Mouse (Mus musculus) erythroid progenitor cell, adult 5-6 weeks (primary cell): ENCODE results near the gene P2rx1. TPM values are rescaled to one million over a fixed set of nuclear protein-coding genes. Genes with fewer than 3 reads are reported as not detected.

Experiments
- ATAC-seq: replicated peaks from 2 replicates; pipeline ENCODE4 v1.8.0; 2016; ENCODE audit warnings: moderate number of reproducible peaks, mild to moderate bottlenecking, moderate TSS enrichment, inconsistent platforms; ENCODE audit not compliant: poor library complexity, low FRiP score, severe bottlenecking
- total RNA-seq, 2 experiments: library from RNA; stranded (forward) in 1 of 2; stranded (reverse) in 1 of 2; fragments of 150-400 nt in 1 of 2; fragments of 186-747, 209-891 nt in 1 of 2; gene quantifications; 2 replicates each; pipeline versions ENCODE4 v1.2.3 to v1.2.4; 2015 to 2017; ENCODE audit warnings: low replicate concordance in 2 of 2

P2rx1 gene
- total RNA-seq (2015; ENCODE audit: low replicate concordance) (1.1 and 3.4 TPM in 2 replicates), total RNA-seq (2017; ENCODE audit: low replicate concordance) (0.45 and 0.51 TPM in 2 replicates)

DNA sequence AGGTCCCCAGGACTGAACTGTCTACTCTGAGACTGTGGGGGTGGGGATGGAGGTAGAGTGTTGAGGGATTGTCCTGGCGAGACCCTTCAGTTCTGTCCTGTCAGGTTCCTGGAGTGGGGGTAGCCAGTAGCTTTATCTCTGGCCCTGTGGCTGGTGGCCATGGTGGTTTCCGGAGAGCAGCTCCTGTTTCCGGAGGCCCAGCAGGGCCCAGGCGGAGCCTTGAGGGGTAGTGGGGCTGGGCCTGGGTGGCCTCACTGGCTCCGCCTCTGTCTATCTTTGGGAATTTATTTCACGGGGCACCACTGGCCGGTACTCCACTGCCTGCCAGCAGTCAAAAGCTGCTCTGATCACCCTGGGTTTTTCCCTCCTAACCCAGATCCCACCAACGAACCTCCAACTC is at the start of gene P2rx1:
P2rx1 (plus strand) TSS at position 333 of the 400 bp plus-strand sequence.
- ATAC-seq = no peak

DNA sequence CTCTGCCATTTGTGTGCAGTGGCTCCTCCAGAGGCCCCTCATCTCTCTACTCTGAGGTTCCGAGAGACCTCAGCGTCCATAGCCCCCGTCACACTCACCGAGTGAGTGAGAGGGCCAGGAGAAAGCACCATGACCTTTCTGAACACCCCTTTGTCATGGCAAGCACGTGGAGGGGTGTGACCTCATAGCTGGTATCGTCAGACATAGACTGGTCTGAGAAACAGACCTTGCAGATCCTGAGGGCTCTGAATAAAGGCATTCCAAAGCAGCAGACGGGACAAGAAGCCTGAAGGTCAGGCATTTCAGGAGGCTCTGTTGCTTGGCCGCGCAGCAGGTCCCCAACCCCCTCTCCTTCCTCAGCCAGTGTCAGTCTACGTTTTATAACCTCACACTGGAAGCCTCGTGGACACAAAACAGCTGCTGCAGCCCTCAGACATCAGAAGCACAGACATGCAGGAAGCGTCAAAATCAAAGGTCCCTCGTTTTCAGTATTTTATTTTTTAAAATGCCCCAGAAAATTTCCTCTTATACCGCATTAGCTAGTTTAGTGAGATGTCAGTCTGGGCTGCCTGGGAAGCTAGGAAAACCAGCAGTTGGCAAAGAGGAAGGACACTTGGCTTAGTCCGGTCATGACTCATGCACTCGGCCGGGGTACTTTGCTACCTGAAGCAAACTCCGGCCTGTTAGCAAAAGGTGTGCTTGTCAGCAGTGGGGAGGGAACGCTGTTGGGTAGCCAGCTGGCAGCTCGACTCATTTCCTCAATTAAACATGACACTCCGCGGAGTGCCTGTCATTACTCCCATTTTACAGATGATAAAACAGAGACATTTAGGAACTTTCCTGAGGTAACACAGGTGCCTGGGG is 47.5 kb upstream of the P2rx1 start:
- ATAC-seq = no peak

DNA sequence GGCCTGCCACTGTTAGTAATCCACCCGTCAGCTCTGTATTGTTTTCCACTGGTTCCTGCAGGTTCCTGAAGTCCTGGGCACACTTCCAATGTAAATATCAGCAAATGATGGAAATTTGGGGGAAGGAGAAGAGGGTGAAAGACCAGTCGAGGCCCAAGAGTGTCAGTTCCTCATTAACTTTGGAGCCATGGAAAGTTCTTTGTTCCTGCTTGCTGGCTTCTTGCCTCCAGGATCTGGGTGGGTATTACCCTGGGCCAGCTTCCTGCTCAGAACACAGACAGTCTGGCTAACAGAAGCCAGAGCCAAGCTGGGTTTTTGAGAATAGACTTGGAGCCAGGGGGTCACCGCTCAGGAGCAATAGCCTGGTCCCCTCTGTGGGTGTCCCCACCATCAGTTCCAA is 46.7 kb upstream of the P2rx1 start:
- no peak for ATAC-seq

DNA sequence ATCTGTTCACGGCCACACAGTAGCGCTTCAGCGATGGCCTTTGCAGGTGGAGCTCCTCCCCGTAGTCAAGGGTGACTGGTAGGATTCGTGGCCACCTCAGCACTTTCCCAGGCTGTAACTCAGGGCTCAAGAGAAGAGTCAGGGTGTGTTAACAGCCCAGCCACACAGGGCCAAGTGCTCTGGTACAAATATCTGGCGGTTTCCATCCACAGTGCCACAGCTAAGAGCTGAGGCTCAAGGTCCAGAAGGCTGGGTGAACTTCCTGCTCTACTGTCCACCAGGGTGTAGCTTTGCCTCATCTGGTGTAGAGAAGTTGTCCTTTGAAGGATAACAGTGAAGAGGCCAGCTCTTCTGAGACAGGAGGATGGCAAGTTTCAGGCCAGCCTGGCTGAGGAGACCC is 46.2 kb upstream of the P2rx1 start:
- no peak for ATAC-seq

DNA sequence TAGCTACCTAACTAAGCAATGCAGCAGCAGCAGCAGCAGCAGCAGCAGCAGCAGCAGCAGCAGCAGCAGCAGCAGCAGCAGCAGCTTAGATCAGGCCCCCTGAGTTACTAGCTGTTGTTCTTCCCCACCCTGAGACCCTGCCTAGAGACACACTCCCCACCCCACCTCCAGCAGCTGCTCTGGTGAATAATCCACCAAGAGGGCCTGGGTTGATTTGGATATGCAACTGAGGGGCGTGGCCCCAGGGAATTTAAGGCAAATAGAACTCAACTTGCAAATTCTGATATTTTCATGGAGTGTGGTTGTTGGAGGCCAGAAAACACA is 45.8 kb upstream of the P2rx1 start:
- ATAC-seq = no peak

DNA sequence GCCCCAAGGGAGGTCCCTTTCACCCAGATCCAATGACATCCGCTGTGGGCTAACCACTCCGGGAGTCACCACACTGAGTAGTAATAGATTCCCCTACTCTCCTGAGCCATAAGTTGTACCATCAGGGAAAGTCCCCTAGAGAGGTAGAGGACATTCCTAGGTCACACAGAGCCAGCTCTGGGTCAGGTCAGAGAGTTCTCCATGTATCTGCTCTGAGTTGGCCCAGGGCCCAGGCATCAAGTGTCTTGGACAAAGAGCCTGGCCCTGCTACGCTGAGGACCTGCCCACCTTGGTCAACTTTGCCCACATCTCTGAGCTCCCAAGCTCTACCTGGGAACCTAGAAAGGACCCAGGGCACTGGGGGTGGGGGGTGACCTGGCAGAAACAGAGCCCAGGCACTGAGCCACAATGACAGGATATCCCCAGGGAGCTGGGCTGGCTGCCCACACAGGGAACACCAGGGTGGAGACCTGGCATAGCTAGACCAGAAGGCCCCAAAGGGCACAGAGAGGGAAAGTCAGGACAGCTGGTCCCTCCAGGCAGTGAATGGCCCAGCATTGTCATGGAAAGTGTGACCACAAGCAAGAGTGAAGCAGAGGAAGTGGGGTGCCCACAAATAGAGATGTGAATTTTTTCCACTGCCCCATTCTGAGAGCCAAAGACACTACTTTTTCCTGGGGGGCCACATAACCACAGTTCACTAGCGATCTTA is 45.3 kb upstream of the P2rx1 start:
- ATAC-seq = no peak

DNA sequence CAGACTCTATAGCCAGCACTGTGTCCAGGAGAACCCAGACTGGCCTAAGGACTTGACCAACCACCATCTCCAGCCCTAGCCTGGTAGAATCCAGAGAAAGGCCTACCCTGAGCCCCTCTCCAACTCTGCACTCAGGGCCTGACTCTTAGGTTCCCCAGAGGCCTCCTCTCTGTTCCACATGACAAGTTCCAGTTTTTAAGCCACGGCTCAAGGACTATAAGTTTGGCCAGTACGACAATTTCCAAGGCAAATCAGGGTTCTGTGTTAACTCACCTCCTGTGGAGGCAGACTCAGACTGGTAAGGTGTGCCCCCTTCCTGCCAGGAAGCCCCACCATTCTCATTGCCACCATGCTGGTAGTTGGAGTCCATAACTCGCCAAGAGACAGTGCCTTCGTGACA is 44.7 kb upstream of the P2rx1 start:
- ATAC-seq = no peak

DNA sequence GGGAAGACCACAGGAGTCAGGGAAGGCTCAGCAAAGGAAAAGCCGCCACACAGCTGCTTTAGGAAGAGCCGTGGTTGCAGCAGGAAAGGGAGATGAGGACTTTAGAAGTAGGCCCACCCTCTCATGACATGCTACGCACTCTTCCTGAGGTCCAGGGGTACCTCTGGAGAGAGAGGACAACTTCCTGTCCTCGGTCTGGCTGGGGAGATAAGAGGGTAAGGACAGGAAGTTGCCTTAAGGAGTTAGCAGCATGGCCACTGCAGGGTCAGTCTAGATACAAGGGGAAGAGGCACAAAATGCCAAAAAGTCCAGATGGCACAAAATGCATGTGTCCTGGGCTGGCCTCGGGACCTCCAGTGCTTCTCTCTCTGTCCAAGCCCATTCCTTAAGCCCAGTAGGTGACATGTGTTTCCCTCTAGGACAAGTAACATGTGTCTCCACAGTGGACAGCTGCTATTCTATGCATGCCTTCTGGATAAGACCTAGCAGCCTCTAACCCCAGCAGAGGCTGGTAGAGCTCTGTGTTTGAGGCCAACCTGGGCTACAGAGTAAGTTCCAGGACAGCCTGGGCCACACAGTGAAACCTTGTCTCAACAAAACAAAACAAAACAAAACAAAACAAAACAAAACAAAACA is 43.4 kb upstream of the P2rx1 start:
- no peak for ATAC-seq

DNA sequence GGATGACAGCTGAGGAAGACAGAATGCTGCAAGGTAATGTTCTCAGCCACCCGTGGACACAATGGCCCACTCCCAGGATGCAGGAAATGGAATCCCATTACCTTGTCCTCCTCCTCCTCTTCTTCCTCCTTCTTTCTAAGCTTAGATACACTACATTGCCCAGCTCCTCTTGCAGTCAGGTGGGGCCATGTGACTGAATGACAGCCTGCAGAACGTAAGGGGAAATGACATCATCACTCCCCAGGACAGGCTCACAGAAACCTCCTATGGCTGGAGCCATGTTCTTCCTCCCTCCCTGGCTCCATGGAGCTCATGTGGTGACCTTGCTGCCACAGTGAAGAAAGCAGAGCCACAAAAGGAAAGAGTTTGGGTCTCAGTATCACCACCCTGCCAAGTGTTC is 41.6 kb upstream of the P2rx1 start:
- no peak for ATAC-seq

DNA sequence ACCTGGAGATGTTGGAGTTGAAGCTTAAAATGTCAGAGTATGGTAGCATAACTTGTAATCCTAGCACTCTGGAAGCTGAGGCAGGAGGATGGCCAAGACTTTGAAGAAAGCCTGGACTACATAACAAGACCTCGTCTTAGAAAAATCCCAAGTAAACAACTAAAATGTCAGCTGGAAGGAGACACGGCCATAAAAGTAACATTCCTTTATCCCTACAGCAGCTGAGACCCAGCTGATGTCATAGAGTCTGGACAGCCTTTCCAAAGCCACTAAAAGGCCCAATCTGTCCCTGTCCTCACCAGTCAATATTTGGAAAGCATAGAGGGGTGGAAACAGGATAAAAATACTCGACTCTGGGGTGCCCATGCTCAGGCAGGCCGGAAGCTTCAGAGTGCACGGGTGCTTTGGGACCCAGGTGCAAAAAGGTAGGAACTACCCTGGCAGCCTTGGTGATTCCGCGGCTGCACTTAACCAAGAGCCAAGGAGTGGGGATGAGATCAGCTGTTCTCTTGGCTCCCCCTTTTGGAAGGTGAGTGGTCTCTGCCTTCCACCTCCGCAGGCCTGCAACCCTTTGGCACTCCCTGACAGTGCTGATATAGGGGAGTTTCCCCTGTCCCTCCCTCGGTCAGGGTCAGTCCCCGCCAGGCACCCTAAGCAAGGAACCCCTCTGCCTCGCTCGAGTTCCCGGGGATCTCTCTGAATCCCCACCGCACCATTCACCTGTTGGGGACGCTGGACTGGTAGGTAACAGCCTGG is 38.8 kb upstream of the P2rx1 start:
- no peak for ATAC-seq

DNA sequence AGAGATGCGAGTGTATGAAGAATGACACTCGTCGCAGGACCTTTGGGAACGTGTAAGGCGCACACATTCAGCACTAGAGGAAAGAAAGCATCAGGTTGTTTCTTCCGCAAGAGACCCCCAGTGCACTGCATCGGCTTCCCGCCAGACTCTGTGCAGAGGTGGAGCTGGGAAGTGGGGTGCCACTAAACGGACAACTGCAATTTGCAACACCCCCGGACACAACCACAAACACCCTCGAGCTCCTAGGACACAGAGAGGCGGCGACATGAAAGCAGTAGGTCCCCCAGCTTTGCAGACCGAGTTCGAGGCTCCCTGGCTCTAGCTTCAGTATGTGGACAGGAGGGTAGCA is 38.2 kb upstream of the P2rx1 start:
- no peak for ATAC-seq

DNA sequence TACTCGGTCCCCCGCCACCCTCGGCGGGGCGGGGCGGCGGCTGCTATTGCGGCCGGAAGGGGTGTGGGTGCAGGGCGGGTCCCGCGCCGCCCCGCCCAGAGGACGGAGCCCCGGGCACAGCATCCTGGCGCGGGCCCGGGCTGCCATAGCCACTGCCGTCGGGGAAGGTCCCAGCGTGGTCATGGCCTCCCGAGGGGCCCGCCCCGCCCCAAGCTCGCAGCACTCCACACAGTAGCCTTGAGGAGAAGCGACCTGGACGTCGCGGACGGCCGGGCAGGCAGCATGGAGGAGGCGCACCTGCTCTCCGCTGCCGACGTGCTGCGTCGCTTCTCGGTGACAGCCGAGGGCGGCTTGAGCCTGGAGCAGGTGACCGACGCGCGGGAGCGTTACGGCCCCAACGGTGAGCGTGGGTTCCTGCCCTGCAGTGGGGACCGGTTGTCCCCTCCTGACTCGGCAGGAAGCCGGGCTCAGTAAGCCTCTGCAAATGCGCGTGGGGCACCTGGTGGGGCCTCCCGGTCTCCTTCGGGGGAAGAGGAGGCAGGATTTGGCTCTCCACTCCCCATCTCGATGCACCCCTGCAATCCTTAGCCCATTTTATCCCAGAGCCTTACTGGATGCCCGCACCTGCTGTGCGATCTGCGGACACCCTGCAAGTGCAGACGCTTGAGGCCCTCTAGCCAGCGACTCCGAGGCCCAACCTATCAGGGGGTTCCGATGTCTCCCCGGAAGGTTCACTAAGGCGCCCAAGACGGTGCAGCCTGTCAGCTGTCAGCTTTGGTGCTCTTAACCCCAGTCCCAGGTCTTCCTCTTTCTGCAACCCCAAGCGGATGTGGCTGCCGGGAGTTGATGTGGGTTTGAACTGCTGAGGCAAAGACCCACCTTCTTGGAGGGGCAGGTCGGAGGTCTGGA is 37.6 kb upstream of the P2rx1 start, which contains the start of gene Atp2a3:
Atp2a3 (plus strand) TSS at position 98 of the 909 bp plus-strand sequence.
- ATAC-seq = no peak

DNA sequence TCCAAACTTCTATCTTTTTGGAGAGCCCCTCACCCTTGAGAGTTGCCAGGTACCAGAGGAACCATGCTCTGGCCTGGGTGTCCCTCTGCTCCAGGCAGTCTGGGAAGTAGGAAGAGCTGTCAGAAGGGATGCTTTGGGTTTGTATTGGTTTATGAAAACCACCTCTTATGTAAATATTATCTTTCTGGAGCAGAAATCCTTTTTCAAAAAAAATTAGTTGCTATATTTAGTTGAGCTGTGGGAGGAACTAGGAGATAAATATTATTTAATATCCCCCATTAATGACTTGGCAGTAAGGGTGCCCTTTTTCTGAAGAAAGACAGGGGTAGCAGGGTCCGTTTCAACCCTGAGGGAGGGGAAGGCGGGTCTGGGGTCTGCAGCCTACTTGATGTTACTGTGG is 36.5 kb upstream of the P2rx1 start:
- no peak for ATAC-seq

DNA sequence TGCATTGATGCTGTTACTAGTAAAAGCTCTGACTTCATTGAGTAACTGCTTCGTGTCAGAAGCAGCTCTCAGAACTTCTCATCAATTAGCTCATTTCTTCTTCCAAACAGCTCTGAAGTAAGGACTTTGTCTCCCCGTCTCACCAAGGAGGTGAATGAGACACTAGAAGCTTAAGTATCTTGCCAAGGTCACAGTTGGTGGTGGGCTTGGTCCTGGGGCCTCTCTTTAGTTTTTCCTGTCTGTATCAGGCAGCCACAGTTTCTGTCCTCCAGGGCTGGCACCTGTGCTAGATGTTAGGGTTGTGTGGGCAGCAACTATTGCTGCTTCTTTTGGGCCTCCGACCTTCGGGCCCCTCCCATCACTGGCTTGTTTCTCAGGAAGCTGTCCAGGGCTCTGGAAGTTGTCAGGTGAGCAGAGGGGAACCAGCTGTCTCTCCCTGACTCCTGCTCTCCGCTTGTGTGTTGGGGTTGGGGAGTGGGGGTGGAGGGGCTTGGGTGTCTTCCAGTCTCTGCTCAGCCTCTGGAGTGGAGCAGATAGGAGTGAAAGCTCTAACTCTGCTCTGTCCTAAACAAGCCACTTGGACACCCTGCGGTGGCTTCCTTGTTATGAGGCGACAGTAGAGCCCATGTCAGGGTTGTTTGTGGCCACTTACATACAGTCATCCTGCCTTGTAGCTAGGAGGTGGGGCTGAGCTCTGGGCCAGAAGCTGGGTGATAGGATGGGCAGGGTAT is 35.7 kb upstream of the P2rx1 start:
- no peak for ATAC-seq

DNA sequence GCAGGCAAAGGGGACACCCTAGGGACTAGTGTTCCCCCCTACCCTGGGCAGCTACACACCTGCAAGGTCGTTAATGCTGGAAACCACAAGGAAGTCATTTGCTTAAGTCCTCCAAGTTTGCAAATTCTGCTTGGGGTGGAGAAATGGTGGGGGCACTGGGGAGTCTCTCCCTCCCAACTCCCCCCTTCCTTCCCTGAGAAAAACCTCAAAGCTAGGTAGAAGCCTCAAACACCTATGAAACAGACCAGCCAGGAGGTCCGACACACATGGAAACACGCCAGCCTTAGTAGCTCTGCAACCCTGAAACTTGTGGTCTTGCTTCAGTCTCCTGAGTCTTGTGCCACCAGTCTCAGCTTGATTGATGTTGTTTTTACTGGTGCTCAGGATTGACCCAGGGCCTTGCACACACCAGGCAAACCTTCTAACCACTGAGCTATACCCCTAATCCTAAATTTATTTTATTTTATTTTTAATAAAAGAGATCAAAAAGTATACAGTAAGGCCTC is 35.1 kb upstream of the P2rx1 start:
- ATAC-seq = no peak

DNA sequence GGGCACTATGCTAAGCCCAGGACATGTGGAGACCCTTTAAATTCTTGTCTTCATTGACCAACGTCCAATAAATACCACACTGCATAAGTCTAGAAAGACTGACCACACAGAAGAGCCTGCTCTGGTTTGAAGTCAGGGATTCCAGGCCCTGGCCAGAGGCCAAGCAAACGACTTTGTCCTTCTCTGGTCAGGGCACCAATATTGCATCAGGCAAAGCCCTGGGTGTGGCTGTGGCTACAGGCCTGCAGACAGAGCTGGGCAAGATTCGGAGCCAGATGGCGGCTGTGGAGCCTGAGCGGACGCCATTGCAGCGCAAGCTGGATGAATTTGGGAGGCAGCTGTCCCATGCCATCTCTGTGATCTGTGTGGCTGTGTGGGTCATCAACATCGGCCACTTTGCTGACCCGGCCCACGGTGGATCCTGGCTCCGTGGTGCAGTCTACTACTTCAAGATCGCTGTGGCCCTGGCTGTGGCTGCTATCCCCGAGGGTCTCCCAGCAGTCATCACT is 23.9 kb upstream of the P2rx1 start:
- no peak for ATAC-seq

DNA sequence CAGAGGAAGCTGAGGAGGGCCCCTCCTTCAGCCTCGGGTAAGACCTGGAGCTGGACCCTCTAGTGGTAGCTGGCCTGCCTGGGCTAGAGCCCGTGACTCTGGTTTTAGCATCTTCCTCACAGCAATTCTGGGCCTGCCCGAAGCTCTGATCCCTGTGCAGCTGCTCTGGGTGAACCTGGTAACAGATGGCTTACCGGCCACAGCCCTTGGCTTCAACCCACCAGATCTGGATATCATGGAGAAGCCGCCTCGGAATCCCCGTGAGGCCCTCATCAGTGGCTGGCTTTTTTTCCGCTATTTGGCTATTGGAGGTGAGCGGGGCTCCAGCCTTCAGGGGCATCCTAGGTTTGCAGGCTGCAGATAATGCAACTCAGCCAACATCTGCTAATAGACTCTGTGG is 16.4 kb upstream of the P2rx1 start:
- no peak for ATAC-seq

DNA sequence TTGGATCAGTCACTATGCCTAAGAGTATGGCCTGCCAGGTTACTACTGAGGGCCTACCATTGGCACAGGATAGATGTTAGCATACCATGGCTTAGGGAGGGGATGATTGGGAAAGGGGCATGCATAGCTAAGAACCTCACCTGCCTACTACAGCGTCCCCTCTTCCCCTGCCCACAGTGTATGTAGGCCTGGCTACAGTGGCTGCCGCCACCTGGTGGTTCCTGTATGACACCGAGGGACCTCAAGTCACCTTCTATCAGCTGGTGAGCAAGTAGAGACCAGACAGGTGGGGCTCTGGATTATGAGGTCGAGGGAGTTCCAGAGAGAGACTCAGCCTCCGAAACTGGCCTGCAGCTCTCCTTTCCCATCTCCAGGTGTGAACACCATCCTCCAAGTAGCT is 15.6 kb upstream of the P2rx1 start:
- ATAC-seq = no peak
